Mouse (Mus musculus): ENCODE measurements around the gene Colec11.

DNA sequence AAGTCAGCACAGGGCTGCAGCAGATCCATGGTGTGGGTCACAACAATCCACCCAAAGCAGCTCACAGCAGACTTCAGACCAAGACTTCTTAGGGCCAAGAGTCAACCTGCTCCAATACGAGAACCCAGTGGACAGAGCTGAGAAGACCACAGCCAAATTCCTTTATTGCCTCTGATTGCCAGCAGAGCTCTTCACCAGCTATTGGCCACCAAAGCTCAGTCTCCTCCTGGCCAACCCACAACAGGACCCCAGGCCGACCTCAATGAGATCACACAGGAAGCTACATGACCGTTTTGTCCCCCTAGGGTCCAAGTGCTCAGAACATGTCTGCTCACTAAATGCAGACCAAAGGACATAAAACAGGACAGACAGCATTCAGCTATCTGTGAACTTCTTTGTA is 25.1 kb downstream of the Colec11 start:
- TF ChIP-seq CTCF (IDR thresholded peaks at IDR 0.05; ENCODE audit: low read depth, low read length) = no peak
- TF ChIP-seq EP300 (IDR thresholded peaks at IDR 0.05; ENCODE audit: insufficient read depth, low read depth, low read length) = no peak

Data from ES-Bruce4 (cell line).